Mouse (Mus musculus): Measurements from ENCODE around the gene Olfr1366.

DNA sequence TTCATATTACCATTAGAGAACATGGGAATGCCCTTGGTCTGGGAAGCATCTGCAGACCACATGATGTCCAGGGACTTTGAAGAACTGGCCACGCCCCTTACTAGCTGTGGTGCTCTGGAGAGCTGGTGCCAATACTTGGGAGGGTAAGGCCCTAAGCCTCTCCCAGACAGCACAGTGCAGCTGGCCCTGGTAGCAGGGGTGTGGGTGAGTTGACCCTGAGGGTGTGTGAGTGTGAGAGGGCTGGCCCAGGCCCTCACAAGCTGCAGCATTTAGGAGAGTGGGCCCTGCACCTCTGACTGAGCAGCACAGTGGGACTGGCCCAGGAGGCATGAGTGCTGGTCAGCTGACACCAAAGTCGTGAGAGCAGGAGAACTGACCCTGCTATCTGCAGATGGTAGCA is 49.0 kb upstream of the Olfr1366 start:
- TF ChIP-seq EP300 (IDR thresholded peaks at IDR 0.05; ENCODE audit: low read depth) (no peak), CTCF (IDR thresholded peaks at IDR 0.05; ENCODE audit: low read depth) (no peak)

All from liver, postnatal 0 days (tissue).